Mouse (Mus musculus): Measurements from ENCODE around the gene Syce2. TPM values are rescaled to one million over a fixed set of nuclear protein-coding genes. Genes with fewer than 3 reads are reported as not detected.

Gene Syce2
- total RNA-seq, 2 experiments from 2014 or later, result 2.2 to 3.7 TPM

DNA sequence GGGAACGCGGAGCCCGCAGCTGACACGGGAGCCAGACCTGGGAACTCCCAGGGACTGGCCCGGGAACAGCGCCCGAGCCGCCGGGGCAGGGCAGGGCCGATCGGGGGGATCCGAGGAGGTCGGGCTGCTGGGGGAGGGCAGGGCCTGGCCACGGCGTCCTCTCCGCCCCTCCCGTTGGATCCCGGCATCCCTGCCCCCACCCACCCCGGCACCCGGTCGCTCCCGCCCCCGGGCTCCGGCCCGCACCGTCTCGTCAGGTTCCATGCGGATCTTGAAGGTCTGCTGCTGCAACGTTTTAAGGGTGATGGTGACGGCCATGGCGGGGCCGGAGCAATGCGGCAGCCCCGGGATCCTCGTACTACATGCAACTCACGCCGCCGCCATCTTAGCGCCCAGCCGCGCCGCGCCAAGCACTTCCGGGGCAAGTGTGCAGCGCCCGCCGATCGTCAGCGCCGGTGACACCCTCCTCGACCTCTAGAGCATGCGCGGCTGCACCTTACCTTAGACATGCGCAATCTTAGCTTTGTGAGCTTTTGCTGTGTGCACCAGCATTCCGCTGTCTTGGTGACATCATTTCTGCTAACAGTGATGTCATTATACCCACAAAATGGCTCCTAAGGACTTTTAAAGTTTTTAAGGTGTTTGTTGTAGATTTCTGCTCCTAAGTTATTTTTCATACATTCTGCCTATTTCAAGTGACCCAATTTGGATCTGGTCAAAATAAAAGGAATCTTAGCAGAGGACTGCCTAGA lies 31.5 kb upstream of the Syce2 start, which contains the start of gene Rad23a:
TSS of gene Rad23a (minus strand) at position 418 of the 752 bp plus-strand sequence.
- DNase-seq, result peak; percentile 91 to 92
- intact Hi-C loops (cut with DNase I), result no loop called here

- intact Hi-C loops (cut with DNase I), result no loop called here
- DNase-seq, result no peak
Observed at GRCm38 (mm10) chr8:84841514-84841913, 30.4 kb upstream of the Syce2 start.

DNA sequence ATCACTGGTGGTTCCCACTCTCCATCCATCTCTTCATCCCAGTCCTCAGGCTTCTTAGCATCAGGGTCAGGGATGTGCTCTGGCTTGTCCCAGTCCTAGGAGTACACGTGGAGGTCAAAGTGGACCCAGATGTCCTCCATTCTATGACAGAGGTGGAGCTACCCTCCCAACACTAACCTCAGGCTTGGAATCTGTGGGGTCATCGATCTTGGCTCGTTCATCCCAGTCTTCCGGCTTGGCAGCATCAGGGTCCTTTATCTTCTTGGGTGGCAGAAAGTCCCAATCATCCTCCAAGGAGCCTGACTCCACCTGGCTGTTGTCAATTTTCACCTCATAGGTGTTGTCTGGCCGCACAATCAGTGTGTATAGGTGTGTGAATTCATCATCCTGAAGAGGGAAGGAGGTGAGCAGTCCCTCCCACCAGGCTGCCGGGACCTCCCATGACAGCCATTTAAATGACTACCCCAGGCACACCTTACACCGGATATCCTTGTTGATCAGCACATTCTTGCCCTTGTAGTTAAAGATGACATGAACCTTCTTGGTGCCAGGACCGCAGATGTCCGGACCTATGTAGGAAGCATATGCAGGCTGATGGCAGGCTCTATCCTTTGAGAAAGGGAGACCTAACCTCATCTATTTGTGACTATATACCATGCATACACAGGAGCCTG lies 27.4 kb upstream of the Syce2 start:
- intact Hi-C loops (cut with DNase I), result no loop called here
- no peak for DNase-seq

GRCm38 (mm10) chr8:84845355-84846093 lies 26.4 kb upstream of the Syce2 start:
- peak; percentile 32 to 54 for DNase-seq
- intact Hi-C loops (cut with DNase I), result loop anchor here (2.0 kb wide), 1 partner anchor 57 kb away; no protein-coding TSS in a partner anchor

GRCm38 (mm10) chr8:84846094-84846721 lies 25.7 kb upstream of the Syce2 start:
- DNase-seq, result no peak

DNA sequence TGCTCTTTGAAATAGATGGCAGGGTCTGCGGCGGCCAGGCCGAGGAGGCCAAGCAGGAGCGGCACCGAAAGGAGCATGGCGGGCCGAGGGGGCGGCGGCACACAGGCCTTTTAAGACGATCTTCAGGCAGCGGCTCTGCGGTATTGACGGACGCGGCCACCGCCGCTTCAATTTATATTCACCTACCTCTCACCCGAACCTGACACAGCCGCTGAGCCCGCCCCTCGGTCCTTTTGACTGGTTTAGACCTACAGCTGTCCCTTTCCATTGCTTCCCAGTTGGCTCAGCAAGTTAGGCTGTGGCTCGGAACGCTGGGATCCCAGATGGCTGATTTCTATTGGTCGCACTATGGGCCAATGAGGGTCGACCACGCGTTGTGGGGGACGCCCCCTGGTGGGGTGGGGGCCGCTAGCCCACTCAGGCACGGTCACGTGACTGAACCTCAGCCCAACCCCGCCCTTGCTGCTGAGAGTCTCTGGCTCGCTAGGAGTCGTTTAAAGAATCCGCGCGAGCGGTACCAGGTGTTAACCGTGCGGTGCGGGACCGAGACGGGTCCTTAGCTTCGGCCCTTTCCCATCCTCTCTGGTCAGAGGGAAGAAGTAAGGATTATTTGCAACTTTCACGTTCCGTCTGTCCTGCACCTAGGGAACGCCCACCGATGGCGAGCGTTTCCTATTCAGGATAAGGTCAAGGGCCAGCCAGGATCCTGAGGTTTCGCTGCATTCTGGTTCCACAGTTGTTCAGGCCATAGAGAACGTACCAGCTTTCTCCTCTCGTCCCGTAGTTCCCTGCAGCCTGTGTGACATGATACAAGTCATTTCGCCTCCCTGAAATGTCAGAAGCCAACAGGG lies 25.0 kb upstream of the Syce2 start, which contains the start of gene Calr:
TSS of gene Calr (minus strand) at position 213 of the 851 bp plus-strand sequence.
- intact Hi-C loops (cut with DNase I), result loop anchor here (2.0 kb wide), 1 partner anchor 56 kb away; no protein-coding TSS in a partner anchor
- peak; percentile 99 for DNase-seq

More at GRCm38 (mm10) chr8:84846094-84846721, 25.7 kb upstream of the Syce2 start:
- intact Hi-C loops (cut with DNase I), result loop anchor here (2.0 kb wide), 1 partner anchor 57 kb away; no protein-coding TSS in a partner anchor

DNA sequence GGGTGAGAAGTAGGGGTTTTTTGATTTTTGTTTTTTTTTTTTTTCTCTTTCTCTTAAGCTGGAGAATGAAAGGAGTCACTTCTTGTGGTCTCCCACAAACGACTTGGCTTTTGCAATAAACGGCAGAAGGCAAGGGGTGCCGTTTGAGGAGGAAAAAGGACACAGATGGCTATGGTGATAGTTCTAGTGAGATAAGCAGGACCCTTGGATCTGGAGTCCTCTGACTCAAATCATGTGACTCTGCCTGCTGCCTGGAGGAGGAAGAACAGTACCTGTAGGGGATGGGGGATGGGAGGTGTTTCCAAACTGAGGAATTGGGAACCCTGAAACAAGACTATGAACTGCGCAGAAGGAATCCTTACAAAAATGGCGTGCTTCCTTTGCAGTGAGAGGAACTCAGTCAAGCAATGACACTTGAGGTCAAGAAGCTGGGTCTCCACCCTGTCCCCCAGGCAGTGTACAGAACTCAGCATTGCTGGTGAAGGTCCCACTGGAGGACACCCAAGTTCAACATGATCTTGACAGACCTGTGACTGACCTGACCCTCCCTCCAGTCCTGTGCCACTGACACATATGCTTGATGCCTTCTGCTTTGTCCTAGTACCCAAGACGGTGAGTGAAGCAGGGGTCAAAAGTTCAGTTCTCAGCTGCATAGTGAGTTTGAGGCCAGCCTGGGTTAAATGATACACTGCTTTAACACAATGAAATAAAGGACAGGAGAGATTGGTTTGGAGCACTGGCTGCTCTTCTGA lies 24.1 kb upstream of the Syce2 start:
- no peak for DNase-seq
- intact Hi-C loops (cut with DNase I), result loop anchor here (2.0 kb wide), 1 partner anchor 55 kb away; no protein-coding TSS in a partner anchor

- DNase-seq, result no peak
- intact Hi-C loops (cut with DNase I), result no loop called here
Observed at GRCm38 (mm10) chr8:84856434-84856833, 15.5 kb upstream of the Syce2 start.

GRCm38 (mm10) chr8:84856864-84857441 lies 15.0 kb upstream of the Syce2 start, which contains the start of gene Farsa:
TSS of gene Farsa (plus strand) at chr8:84856989.
- intact Hi-C loops (cut with DNase I), result no loop called here
- peak; percentile 92 to 94 for DNase-seq

GRCm38 (mm10) chr8:84872309-84872965 lies 526 bp downstream of the Syce2 start:
- peak; percentile 26 to 30 for DNase-seq

GRCm38 (mm10) chr8:84873016-84873415 lies 1.1 kb downstream of the Syce2 start:
- no peak for DNase-seq

More at GRCm38 (mm10) chr8:84872309-84872965, 526 bp downstream of the Syce2 start:
- intact Hi-C loops (cut with DNase I), result no loop called here

DNA sequence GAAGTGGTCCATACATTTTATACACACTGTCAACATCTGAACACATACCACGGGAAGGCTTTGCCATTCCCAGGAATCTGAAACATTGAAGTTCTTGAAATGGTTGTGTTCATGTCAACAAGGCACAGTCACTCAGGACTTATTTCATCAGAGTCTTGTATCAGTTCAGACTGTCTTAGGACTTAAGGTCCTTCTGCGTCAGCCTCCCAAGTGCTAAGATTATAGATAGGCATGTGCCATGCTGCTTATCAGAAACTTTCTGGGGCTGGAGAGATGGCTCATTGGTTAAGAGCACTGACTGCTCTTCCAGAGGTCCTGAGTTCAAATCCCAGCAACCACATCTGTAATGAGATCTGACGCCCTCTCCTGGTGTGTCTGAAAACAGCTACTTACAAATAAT lies 2.4 kb downstream of the Syce2 start:
- intact Hi-C loops (cut with DNase I), result no loop called here
- no peak for DNase-seq

More at GRCm38 (mm10) chr8:84873016-84873415, 1.1 kb downstream of the Syce2 start:
- intact Hi-C loops (cut with DNase I), result no loop called here

DNA sequence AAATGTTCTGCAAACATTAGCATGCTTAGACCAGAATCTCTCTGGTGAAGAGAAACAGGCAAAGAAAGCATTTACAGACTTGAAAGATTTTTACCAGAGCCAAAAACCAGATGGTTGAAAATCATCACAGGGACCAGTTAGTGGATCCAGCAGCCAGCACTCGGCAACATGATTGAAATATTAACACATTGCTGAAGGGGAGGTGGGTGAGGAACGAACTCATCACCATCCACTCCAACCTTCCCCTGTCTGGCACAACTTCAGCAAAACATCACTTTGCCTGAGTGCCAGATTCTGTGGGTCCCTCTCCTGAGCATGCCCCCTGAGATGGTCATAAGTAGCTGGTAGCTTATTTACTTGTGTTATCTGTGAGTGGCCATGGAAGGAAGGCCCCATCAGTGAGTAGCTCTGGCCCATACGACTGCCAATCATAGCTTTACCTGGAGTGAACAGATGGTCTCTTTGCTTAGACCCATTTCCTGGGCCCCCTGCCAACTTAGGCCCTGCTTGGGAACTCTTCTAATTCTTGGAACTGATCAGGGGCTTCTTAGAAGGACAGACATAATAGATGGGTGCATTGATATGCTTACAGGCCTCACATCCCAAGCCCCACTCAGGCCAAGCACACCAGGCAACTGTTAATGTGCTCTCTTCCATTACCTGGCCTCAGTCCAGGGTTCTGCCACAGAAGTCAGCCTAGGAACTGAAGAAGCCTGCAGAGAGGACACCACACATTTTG lies 5.6 kb downstream of the Syce2 start:
- intact Hi-C loops (cut with DNase I), result no loop called here
- no peak for DNase-seq

GRCm38 (mm10) chr8:84878915-84879314 lies 7.0 kb downstream of the Syce2 start:
- DNase-seq, result no peak
- intact Hi-C loops (cut with DNase I), result no loop called here

GRCm38 (mm10) chr8:84884728-84885127 lies 12.8 kb downstream of the Syce2 start:
- intact Hi-C loops (cut with DNase I), result no loop called here
- DNase-seq, result no peak

DNA sequence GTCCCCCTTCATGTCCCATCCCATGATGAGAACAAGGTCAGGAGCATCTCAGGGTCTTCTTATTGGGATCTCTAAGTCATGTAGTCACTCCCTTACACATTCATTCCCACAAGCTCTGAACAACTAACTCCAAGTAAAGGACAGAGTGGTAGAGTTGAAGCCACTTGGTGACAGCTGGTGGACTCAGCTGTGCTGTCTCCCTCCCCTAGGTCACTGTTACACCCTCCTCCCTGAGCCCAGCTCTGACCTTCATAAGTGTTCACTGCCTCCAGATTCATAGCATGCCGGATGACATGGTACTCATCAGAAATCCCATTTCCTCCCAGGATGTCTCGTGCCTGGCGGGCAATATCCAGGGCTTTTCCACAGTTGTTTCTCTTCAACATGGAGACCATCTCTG lies 16.4 kb downstream of the Syce2 start:
- intact Hi-C loops (cut with DNase I), result no loop called here
- DNase-seq, result no peak

DNA sequence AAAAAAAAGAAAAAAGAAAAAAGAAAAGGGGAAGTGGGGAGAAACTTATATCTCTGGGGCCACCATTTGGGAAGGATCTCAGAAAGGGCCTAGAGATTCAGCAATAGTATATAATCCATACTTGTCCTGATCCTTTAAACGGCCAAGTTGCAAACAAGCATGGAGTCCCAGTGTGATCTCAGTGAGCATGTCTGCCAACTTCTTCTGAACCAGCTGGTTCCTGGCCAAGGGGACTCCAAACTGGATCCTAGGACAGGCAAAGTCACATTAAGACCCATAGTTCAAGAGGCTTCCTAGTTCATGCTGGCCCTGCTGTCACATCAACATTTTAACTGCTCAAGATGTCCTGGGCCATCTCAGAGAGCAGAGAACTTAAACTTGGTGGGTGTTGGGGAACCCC lies 17.2 kb downstream of the Syce2 start:
- no peak for DNase-seq
- intact Hi-C loops (cut with DNase I), result no loop called here
